Mouse (Mus musculus) forebrain, embryonic 10.5 days (tissue): ENCODE results near the gene Ces4a. TPM values are rescaled to one million over a fixed set of nuclear protein-coding genes. Genes with fewer than 3 reads are reported as not detected.

ENCODE experiments used
- DNase-seq: peaks from one replicate; pipeline ENCODE4 v3.0.0-alpha.2; 2017; ENCODE audit warnings: low spot score; ENCODE audit errors: extremely low spot score
- H3K27ac ChIP-seq: fragments of 300-500 bp; sonication (generic); 2 replicates; pipeline ENCODE4 v1.5.1; 2016; ENCODE audit warnings: mild to moderate bottlenecking
- H3K27me3 ChIP-seq: fragments of 300-500 bp; sonication (generic); 2 replicates; pipeline ENCODE4 v1.6.1; 2016; ENCODE audit warnings: mild to moderate bottlenecking; ENCODE audit not compliant: poor library complexity, severe bottlenecking
- H3K36me3 ChIP-seq: fragments of 300-500 bp; sonication (generic); replicated peaks from 2 replicates; pipeline ENCODE4 v1.6.1; 2016; ENCODE audit warnings: mild to moderate bottlenecking, moderate library complexity
- H3K4me1 ChIP-seq: fragments of 300-500 bp; sonication (generic); 2 replicates; pipeline ENCODE4 v1.6.1; 2016
- H3K4me3 ChIP-seq: fragments of 300-500 bp; sonication (generic); 2 replicates; pipeline ENCODE4 v1.5.1; 2016; ENCODE audit warnings: mild to moderate bottlenecking, moderate library complexity
- H3K9me3 ChIP-seq: fragments of 300-500 bp; sonication (generic); 2 replicates; pipeline ENCODE4 v1.6.1; 2016; ENCODE audit warnings: mild to moderate bottlenecking, moderate library complexity
- WGBS: fragments of 180-500 bp; shearing (Covaris S2); methylation state at CpG from one replicate; pipeline ENCODE4 v1.1.7; 2016; 5-methylcytosine and 5-hydroxymethylcytosine counted together
- polyA plus RNA-seq: library from polyadenylated mRNA; unstranded; fragments of >200 nt; fragmentation: Nextera tagmentation; extraction: Ambion mirVana; gene quantifications from 2 replicates; pipeline ENCODE4 v1.2.1, GENCODE M21; 2016

Ces4a gene
- polyA plus RNA-seq, 1 experiment from 2014 or later, result not detected

DNA sequence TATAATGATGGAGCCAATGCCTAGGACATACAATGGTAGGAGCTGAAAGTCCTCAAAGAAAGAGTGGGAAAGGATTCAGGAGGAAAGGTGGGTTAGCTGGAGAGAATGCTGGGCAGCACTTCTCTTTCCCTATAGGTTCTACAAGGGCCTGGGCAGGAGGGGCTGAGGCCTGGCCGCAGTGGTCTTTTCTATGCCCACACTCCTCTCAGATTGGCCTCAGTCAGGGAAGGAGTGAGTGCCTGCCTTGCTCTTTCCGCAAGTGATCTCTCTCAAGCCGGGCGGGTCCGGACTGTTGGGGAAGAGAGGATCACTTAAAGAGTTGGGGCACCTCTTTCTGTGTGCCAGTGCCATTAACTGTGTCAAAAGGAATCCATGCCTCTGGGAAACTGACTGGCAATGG, 22.7 kb downstream of the Ces4a start:
- Histone ChIP-seq H3K36me3 (no peaks in the 10 kb centered on the region), H3K4me1 (peaks cover 33% of the 10 kb centered on the region), H3K27me3 (peaks cover 48% of the 10 kb centered on the region), H3K9me3 (no peaks in the 10 kb centered on the region), H3K4me3 (no peak overlapping the region), H3K27ac (0 out of 2 replicates have a peak overlapping the region, but pooled peaks have one; percentile 48)
- 93% methylated on average over 5 of the region's 5 CpGs for WGBS
- no peak for DNase-seq

DNA sequence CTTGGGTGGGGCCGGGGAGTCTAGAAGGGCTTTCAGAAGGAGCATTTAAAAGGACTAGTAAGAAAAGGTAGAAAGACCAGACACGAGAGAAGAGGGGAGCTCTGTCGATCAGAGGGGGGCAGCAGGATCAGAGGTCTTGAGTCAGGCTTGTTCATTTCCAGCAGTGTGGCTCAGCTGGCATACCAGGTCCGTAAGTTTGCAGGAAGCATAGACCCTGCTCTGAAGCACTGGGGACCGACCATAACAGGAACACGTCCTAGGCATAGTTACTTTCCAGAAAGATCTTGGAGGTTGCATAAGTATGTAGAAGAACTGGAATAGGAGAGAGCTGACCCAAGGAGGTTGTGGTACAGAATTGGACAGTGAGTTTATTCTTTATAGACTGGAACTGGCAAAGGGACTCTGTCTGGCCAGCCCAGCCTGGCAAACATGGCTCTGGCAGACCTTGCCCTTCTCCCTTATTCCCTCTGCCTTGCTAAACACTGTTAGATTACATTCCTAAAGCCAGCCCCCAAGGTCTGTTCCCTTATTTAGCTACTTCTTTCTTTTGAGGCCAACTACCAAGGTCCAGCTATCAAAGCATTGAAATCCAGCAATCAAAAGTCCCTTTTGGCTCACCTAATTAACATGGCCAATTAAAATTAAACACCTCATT, 23.6 kb downstream of the Ces4a start:
- no peak for DNase-seq
- Histone ChIP-seq H3K36me3 (no peaks in the 10 kb centered on the region), H3K9me3 (no peaks in the 10 kb centered on the region), H3K27me3 (peaks cover 48% of the 10 kb centered on the region), H3K4me3 (no peak overlapping the region), H3K4me1 (peaks cover 33% of the 10 kb centered on the region), H3K27ac (peak overlapping the region; percentile 53; the same call in 1 of the 2 replicates)
- 80% methylated on average over 6 of the region's 6 CpGs for WGBS

DNA sequence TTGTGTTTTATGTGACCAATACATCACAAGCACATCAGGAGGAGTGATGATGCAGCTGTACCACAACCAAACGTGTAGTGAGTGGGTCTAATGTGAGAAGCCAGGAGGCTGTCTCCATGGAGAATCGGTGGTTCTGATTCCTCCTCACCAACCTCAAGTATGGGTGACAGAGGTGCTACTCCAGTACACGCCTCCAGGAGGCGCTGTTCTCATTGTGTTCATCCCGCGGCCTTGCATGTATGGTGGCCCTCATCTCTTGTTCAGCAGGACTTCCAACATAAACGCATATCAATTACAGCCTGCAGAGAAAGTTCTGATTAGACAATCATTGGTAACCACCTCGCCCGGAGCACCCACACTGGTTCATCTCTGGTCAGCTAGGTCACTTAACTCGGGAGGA, 26.0 kb downstream of the Ces4a start:
- DNase-seq, result peak; percentile 31
- no peaks in the 10 kb centered on the region for H3K9me3 ChIP-seq
- H3K27me3 ChIP-seq, result peaks cover 27% of the 10 kb centered on the region
- no peak overlapping the region for H3K4me3 ChIP-seq
- no peak overlapping the region for H3K27ac ChIP-seq
- peaks cover 28% of the 10 kb centered on the region for H3K4me1 ChIP-seq
- 62% methylated on average over 10 of the region's 10 CpGs for WGBS
- no peaks in the 10 kb centered on the region for H3K36me3 ChIP-seq

DNA sequence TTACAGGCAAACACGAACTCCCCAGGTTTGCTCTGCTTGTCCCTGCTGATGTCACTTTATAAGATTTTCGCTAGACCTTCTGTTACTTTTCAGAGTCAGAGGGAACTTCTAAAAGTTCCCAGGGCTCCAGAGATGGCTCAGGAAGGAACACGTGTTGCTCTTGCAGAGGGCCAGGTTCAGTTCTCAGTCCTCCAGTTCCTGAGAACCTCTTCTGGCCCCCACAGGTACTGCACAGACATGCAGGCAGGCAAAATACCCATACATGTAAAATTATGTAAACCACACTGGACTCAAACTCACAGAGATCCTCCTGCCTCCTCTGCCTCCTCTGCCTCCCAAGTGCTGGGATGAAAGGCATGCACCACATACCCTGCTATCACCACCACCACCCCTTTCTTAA, 26.5 kb downstream of the Ces4a start:
- WGBS, result 77% methylated on average over 3 of the region's 3 CpGs

DNA sequence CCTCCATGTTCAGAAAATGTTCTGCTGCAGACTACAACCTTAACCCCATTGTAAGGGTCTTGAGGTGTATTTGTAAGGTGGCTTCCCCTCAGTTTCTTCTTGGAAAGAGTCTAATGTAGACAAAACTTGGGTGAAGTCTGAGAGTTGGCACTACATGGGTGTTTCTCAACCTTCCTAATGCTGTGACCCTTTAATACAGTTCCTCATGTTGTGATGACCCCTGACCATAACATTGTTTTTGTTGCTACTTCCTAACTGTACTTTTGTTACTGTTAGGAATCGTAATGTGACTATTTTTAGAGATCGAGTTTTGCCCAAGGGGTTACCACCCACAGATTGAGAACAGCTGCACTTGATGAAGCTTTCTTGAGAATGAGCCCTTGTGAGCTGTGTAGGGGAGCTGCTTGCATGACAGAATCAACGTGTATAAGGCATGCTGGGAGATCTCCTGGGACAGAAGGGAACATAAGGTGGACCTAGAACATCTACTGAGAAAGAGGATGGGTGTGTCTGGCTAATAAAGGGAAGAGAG, 29.6 kb downstream of the Ces4a start:
- Histone ChIP-seq H3K27ac (no peak overlapping the region), H3K4me3 (no peak overlapping the region), H3K27me3 (no peaks in the 10 kb centered on the region), H3K36me3 (no peaks in the 10 kb centered on the region), H3K4me1 (peaks cover 17% of the 10 kb centered on the region), H3K9me3 (no peaks in the 10 kb centered on the region)
- WGBS, result 67% methylated on average over 3 of the region's 3 CpGs
- no peak for DNase-seq

More for the DNA sequence above, 26.5 kb downstream of the Ces4a start:
- H3K4me1 ChIP-seq, result peaks cover 23% of the 10 kb centered on the region
- no peaks in the 10 kb centered on the region for H3K9me3 ChIP-seq
- H3K36me3 ChIP-seq, result no peaks in the 10 kb centered on the region
- DNase-seq, result no peak
- H3K27ac ChIP-seq, result no peak overlapping the region
- peaks cover 21% of the 10 kb centered on the region for H3K27me3 ChIP-seq
- H3K4me3 ChIP-seq, result no peak overlapping the region

DNA sequence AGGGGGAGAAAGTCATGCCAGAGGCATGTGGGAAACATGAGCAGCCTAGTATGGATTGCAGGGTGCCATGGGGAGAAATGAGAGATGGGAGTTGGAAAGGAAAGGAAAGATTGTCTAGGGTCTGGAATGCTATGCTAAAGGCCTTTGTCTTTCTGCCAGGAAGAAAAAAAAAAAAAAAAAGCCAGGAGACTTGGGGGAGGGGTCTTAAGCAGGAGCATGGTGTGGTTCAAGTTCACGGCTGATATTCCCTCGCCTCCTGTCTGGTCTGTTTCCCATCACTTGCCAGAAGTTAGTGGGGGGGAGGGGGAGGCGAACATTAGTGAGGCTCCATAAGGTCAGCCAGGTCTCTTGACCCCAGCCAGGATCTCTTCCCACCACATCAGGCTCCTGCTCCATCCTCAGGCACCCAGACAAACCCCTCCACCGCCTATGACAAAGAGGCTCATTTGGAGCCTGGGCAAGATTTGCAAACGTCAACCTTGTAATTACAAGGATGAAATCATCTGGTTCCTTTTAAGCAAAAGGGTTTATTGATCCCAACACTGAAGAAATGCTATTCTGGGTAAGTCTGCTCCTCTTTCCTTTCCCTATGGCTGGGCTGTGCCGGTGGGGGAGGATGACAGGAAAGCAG, 32.8 kb downstream of the Ces4a start:
- Histone ChIP-seq H3K36me3 (no peaks in the 10 kb centered on the region), H3K27ac (peak overlapping the region; percentile 70), H3K4me3 (no peak overlapping the region), H3K4me1 (peaks cover 20% of the 10 kb centered on the region), H3K27me3 (no peaks in the 10 kb centered on the region), H3K9me3 (no peaks in the 10 kb centered on the region)
- 33% methylated on average over 6 of the region's 6 CpGs for WGBS
- DNase-seq, result no peak

DNA sequence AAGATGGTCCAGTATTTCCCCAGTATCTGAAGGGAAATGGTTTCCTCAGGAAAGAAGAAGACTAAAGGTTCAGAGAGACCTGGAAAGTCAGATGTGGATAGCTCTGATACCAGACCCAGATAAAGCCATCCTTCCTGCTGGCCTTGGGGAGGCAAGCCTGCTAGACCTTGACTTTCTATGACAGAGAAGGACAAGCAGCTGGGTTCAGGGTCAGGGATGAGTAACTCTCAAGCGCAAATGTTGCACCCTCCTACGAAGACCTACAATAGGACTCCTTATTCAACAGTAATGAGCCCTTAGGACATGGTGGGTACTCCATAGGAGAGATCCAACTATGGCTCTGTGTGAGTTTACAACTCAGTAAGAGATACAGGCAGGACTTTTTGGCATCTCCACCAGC, 33.6 kb downstream of the Ces4a start:
- WGBS, result 83% methylated on average over 2 of the region's 2 CpGs
- no peaks in the 10 kb centered on the region for H3K27me3 ChIP-seq
- H3K27ac ChIP-seq, result peak overlapping the region; percentile 70; the same call in 1 of the 2 replicates
- H3K4me1 ChIP-seq, result peaks cover 28% of the 10 kb centered on the region
- no peaks in the 10 kb centered on the region for H3K36me3 ChIP-seq
- no peak for DNase-seq
- no peak overlapping the region for H3K4me3 ChIP-seq
- no peaks in the 10 kb centered on the region for H3K9me3 ChIP-seq

DNA sequence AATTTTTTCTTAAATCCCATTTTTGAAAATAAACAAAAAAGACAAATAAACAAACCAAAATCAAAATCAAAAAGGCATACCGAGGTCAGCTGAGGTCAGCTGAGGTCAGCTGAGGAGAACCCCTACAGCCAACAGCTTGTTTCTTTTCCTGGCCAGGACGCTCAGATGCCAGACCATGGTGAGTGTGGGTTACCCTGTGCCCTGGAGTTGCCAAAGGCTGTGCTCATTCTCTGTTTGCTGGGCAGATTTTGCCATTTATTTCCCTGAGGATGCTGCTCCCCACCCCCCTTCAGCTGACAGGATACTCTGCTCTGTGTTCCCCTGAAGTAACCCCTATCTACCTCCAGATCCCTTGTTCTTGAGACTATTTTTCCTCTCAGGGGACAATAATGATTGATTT, 35.5 kb downstream of the Ces4a start:
- DNase-seq, result no peak
- WGBS, result 83% methylated on average over 2 of the region's 2 CpGs
- Histone ChIP-seq H3K27me3 (no peaks in the 10 kb centered on the region), H3K4me1 (peaks cover 32% of the 10 kb centered on the region), H3K4me3 (no peak overlapping the region), H3K9me3 (no peaks in the 10 kb centered on the region), H3K27ac (no peak overlapping the region), H3K36me3 (no peaks in the 10 kb centered on the region)

DNA sequence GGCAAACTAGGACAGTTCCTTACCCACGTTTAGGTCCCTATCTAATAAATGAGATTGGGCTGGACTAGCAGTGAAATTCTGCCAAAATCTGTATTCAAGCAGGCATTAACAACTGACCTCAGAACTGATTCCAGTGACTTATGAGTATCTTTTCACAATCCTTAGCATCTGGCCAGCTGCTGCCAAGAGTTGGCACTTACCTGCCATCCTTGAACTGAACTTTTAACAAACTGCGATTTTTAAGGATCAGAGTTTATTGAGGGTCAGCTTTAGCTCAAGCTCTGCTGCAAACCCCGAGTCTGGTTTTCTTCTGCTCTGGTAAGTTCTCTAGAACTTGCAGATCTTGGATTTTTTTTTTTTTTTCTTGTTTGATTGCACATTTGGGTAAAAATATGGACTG, 38.0 kb downstream of the Ces4a start:
- peaks cover 11% of the 10 kb centered on the region for H3K36me3 ChIP-seq
- 49% methylated on average over 3 of the region's 3 CpGs for WGBS
- peak overlapping the region; percentile 99 for H3K27ac ChIP-seq
- H3K27me3 ChIP-seq, result no peaks in the 10 kb centered on the region
- peaks cover 39% of the 10 kb centered on the region for H3K4me1 ChIP-seq
- peak overlapping the region; percentile 93 for H3K4me3 ChIP-seq
- DNase-seq, result no peak
- H3K9me3 ChIP-seq, result no peaks in the 10 kb centered on the region

DNA sequence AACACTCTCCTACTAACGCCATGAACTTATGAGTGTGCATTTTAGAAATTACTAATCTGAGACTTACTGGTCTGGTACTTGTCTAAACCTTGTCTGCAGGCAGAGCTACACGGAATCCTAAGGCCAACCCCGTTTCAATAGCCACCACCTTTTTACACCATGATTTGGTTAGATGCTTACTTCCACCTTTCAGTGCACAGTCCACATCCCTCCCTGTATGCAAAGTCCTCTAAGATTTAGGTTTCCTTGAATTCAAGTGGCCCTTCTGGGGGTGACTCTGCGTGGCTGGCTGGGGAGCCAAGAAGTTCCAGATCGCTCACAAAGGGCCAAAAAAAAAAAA, 38.4 kb downstream of the Ces4a start:
- peak overlapping the region; percentile 99 for H3K27ac ChIP-seq
- WGBS, result 2% methylated on average over 5 of the region's 5 CpGs
- DNase-seq, result no peak
- H3K36me3 ChIP-seq, result peaks cover 15% of the 10 kb centered on the region
- peaks cover 35% of the 10 kb centered on the region for H3K4me1 ChIP-seq
- H3K27me3 ChIP-seq, result no peaks in the 10 kb centered on the region
- H3K9me3 ChIP-seq, result no peaks in the 10 kb centered on the region
- H3K4me3 ChIP-seq, result peak overlapping the region; percentile 93

DNA sequence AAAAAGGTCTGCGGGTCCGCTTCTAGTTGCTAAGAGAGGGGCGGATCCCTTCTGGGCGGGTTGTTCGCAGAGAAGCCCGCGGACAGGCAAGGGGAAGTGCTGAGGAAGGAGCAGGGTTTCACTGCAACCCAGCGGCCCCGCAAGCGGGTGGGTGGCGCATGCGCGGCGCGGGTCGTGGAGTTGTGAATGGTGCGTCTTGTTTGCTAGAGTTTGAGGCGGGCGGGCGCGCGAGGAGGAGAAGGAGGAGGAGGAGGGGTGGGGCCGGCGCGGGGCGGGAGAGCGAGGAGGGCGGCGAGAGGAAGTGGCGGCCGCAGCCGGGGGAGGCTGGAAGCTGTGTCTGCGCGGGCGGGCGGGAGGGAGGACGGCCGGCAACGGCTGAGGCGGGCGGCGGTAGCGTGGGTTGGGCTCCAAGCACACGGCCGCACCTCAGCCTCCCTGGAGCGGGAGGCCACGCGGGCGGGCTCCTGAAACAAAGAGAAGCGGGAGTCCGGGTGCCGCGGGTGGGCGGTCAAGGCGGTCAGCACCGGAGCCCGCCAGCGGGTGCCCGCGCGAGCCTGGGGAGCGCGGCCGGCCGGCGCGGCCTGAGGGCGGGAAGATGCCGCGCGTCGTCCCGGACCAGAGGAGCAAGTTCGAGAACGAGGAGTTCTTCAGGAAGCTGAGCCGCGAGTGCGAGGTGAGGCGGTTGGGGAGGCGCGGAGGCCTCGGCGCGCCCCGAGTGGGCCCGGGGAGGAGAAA, 38.9 kb downstream of the Ces4a start, which contains the start of gene Cbfb:
Gene Cbfb, plus strand, starts transcription at position 294 of the 735 bp plus-strand sequence.
- Histone ChIP-seq H3K4me1 (peaks cover 33% of the 10 kb centered on the region), H3K36me3 (peaks cover 21% of the 10 kb centered on the region), H3K27me3 (no peaks in the 10 kb centered on the region), H3K9me3 (no peaks in the 10 kb centered on the region), H3K4me3 (peak within 1 kb of the TSS; percentile 93), H3K27ac (peak within 1 kb of the TSS; percentile 99)
- WGBS, result under 1% methylated on average over 72 of the region's 86 CpGs
- peak; percentile 99 for DNase-seq

DNA sequence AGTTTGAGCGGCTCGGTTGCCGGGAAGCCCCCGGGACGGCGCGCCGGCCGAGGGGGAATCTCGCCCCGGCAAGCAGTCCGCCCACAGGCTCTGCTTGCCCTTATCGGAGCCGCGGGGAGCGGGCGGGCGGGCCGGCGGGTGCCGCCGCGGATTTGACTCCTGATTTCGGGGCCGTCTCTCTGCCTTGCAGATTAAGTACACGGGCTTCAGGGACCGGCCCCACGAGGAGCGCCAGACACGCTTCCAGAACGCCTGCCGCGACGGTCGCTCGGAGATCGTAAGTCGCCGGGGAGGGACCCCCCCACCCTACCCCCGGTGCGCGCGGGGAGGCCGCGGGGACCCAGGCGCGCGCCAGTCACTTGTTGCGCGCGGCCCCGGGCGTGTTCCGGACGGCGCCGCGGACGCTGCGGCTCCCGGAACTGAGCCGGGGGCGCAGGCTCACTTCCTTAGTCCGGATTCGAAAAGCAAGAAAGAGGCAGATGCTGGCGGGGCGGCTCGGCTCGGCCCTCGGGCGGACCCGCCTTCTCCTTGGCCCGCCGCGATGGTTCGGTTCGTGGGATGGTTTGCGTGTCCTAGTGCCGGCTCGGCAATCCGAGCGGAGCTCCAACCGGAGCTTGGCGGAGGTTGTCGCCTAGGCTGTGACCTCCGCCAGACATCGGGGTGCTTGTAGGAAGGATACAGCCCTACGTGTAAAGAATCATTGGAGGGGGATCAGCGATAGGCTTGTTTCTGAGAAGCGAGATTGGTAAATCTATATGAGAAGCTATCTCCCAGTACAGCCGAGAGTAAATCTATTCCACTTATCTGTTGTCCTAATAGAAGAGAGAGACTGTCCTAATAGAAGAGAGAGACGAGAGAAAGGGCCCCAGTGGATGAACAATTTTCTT, 39.8 kb downstream of the Ces4a start:
- Histone ChIP-seq H3K36me3 (peaks cover 29% of the 10 kb centered on the region), H3K27me3 (no peaks in the 10 kb centered on the region), H3K9me3 (no peaks in the 10 kb centered on the region), H3K4me1 (peaks cover 33% of the 10 kb centered on the region), H3K27ac (peak overlapping the region; percentile 99), H3K4me3 (peak overlapping the region; percentile 93)
- DNase-seq, result peak; percentile 62
- WGBS, result under 1% methylated on average over 92 of the region's 92 CpGs
